Mouse (Mus musculus): Measurements from ENCODE around the gene Cry2.

DNA sequence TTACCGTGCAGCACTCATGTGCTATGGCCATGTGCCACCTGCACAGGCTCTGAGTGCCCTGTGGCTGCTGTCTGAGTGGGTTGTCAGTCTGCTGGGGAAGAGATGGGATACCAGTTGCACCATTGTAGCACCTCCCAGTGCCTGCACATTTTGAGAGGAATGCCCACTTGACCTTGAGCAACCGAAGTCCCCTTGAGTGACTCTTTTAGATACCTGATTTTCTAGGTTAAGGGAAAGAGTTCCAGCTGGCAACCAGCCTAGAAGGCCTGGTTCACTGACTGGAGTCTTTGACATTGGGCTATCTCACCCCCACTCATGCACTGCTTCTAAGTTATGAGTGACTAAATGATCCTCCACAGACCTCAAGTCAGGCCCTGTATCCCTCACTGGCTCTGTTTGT is 74.5 kb downstream of the Cry2 start:
- TF ChIP-seq GATA1 (IDR thresholded peaks at IDR 0.05; ENCODE audit: low read length) (no peak), TAL1 (IDR thresholded peaks at IDR 0.05; ENCODE audit: low read length) (no peak)
